Mouse (Mus musculus) left cerebral cortex, adult 6 months (tissue): ENCODE measurements around the gene Gm17079. TPM values are rescaled to one million over a fixed set of nuclear protein-coding genes. Genes with fewer than 3 reads are reported as not detected.

Experiments used
- long read RNA-seq, 2 experiments: library from polyadenylated mRNA; unstranded; transcript quantifications; one replicate each; pipeline ENCODE4 v2.0.0; 2019 to 2020
- polyA plus RNA-seq: library from polyadenylated mRNA; unstranded; fragments of <200 nt; fragmentation: Nextera tagmentation; gene quantifications from 2 replicates; pipeline ENCODE4 v1.2.3, GENCODE M21; 2021

Gm17079 gene
- not detected in 2 replicates for polyA plus RNA-seq
- long read RNA-seq, experiment 1 = 0 reads
- long read RNA-seq, experiment 2 = 0 reads

GRCm38 (mm10) chr14:51695368-51695767 is at the start of gene Gm17079:
Gene Gm17079 (minus strand): TSS chr14:51695468.

GRCm38 (mm10) chr14:51717083-51717482 is 21.8 kb upstream of the Gm17079 start, which contains the start of gene Gm5800:
Gene Gm5800 (minus strand): TSS chr14:51717183.

Other genes with a start within 250 kb of the Gm17079 start
- gene Vmn2r89, start 243.6 kb downstream of the Gm17079 start, polyA plus RNA-seq = not detected in 2 replicates
- not detected in 2 replicates for gene Gm5622, start 142.7 kb downstream of the Gm17079 start, polyA plus RNA-seq
- gene Gm17175, start 121.4 kb downstream of the Gm17079 start, polyA plus RNA-seq = not detected in 2 replicates
- gene Gm17174, start 103.3 kb downstream of the Gm17079 start, polyA plus RNA-seq = not detected in 2 replicates
- not detected in 2 replicates for gene Gm17078, start 84.2 kb downstream of the Gm17079 start, polyA plus RNA-seq
- gene Gm4181, start 59.8 kb downstream of the Gm17079 start, polyA plus RNA-seq = not detected in 2 replicates
- gene Gm5800, start 21.7 kb upstream of the Gm17079 start, polyA plus RNA-seq = not detected in 2 replicates
- gene Ang4, start 78.1 kb upstream of the Gm17079 start, polyA plus RNA-seq = not detected in 2 replicates
- not detected in 2 replicates for gene AY358078, start 104.6 kb upstream of the Gm17079 start, polyA plus RNA-seq
- gene Ear6, start 158.2 kb upstream of the Gm17079 start, polyA plus RNA-seq = not detected in 2 replicates
- 11.6 and 23.7 TPM in 2 replicates for gene Mettl17, start 189.4 kb upstream of the Gm17079 start, polyA plus RNA-seq
- gene Slc39a2, start 197.4 kb upstream of the Gm17079 start, polyA plus RNA-seq = 0.20 and 0.21 TPM in 2 replicates
- gene Ndrg2, start 218.7 kb upstream of the Gm17079 start, polyA plus RNA-seq = 801 and 919 TPM in 2 replicates
- gene Tppp2, start 223.0 kb upstream of the Gm17079 start, polyA plus RNA-seq = not detected in 2 replicates
- gene Rnase13, start 227.3 kb upstream of the Gm17079 start, polyA plus RNA-seq = 0.10 TPM in 1 of 2 replicates, not detected in the other